Mouse (Mus musculus) myocyte (in vitro differentiated cells): Measurements from ENCODE around the gene Polr1e.

Experiments used
- CEBPB ChIP-seq: IDR thresholded peaks from 2 replicates; pipeline ENCODE4 v1.6.1; 2011; ENCODE audit warnings: mild to moderate bottlenecking, moderate library complexity; ENCODE audit not compliant: poor library complexity, insufficient read depth, severe bottlenecking
- E2F4 ChIP-seq: IDR thresholded peaks from one replicate; pipeline ENCODE4 v1.6.1; 2011; ENCODE audit warnings: mild to moderate bottlenecking, control low read depth, moderate library complexity; ENCODE audit not compliant: insufficient read depth
- MAX ChIP-seq: IDR thresholded peaks from one replicate; pipeline ENCODE4 v1.6.1; 2011; ENCODE audit warnings: low read depth, mild to moderate bottlenecking, control low read depth
- MYOD1 ChIP-seq, 3 experiments: IDR thresholded peaks; one replicate each; pipeline ENCODE4 v1.6.1; 2011; ENCODE audit warnings: control low read depth in 2 of 3, low read depth in 2 of 3, mild to moderate bottlenecking in 2 of 3, moderate library complexity in 1 of 3; ENCODE audit not compliant: insufficient read length in 2 of 3, control insufficient read depth in 1 of 3
- MYOG ChIP-seq, 3 experiments: IDR thresholded peaks; one replicate each; pipeline ENCODE4 v1.6.1; 2011; ENCODE audit warnings: control low read depth in 2 of 3, low read depth in 2 of 3, mild to moderate bottlenecking in 2 of 3; ENCODE audit not compliant: insufficient read length in 2 of 3, control insufficient read depth in 1 of 3, insufficient read depth in 1 of 3
- POLR2A ChIP-seq: IDR thresholded peaks from one replicate; pipeline ENCODE4 v1.6.1; 2011; ENCODE audit warnings: low read depth, mild to moderate bottlenecking, control low read depth, moderate library complexity; ENCODE audit not compliant: insufficient read length
- POLR2AphosphoS2 ChIP-seq: IDR thresholded peaks from one replicate; pipeline ENCODE4 v1.6.1; 2011; ENCODE audit warnings: low read depth, control low read depth; ENCODE audit not compliant: insufficient read length
- REST ChIP-seq: IDR thresholded peaks from one replicate; pipeline ENCODE4 v1.6.1; 2011; ENCODE audit warnings: mild to moderate bottlenecking, control low read depth, moderate library complexity; ENCODE audit not compliant: insufficient read depth, insufficient read length
- SRF ChIP-seq: IDR thresholded peaks from one replicate; pipeline ENCODE4 v1.6.1; 2011; ENCODE audit warnings: low read depth; ENCODE audit not compliant: control insufficient read depth, insufficient read length
- TCF12 ChIP-seq: IDR thresholded peaks from one replicate; pipeline ENCODE4 v1.6.1; 2011; ENCODE audit warnings: mild to moderate bottlenecking, control low read depth; ENCODE audit not compliant: poor library complexity, insufficient read depth, severe bottlenecking
- TCF3 ChIP-seq: IDR thresholded peaks from one replicate; pipeline ENCODE4 v1.6.1; 2011; ENCODE audit warnings: low read depth, control low read depth; ENCODE audit not compliant: insufficient read length
- USF1 ChIP-seq: IDR thresholded peaks from one replicate; pipeline ENCODE4 v1.6.1; 2011; ENCODE audit warnings: low read depth, mild to moderate bottlenecking, control low read depth, moderate library complexity

GRCm38 (mm10) chr4:45082951-45083350 is 64.6 kb downstream of the Polr1e start:
- TF ChIP-seq POLR2A (no peak), TCF12 (no peak), E2F4 (no peak), MYOD1 (IDR thresholded peaks at IDR 0.05; ENCODE audit: control insufficient read depth in 1 of 3, insufficient read length in 2 of 3, low read depth in 2 of 3) (no peak), MYOG (IDR thresholded peaks at IDR 0.05; ENCODE audit: control insufficient read depth in 1 of 3, insufficient read depth in 1 of 3, insufficient read length in 2 of 3, low read depth in 2 of 3) (no peak), TCF3 (no peak), USF1 (no peak), CEBPB (no peak), POLR2AphosphoS2 (no peak), MAX (no peak), REST (no peak), SRF (no peak)
